Mouse (Mus musculus): ENCODE results near the gene Iqschfp.

DNA sequence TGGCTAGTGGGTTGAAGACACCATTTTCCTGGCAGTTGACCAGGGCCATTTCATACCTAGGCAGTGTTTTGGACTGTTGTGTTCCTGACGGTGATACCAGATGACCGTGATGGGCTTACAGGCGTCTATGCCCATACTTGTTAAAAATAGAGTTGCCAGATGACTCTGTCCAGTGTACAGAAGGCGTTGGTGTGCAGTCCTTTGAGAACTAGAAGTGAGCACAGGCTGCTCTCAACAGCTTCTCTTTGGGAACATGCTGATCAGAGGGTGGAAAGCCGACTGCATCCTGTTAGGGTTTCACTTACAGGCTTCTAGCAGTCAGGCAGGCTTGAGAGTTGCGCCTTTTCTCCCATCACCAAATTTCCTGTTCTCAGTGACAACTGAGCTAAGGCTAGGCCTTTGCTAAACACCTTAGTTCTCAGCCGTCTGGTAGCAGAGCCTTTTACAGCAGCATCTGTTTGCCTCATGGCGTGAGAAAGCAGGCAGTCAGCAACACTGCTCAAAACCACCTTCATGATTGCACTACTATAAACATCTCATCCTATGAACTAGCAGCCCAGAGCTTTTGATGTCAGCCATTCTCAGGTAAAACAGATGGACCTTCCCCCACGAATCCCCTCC, 697.3 kb downstream of the Iqschfp start:
- no peak for TF ChIP-seq CTCF (IDR thresholded peaks at IDR 0.05; ENCODE audit: borderline replicate concordance, insufficient read depth, low read depth, low read length)
- TF ChIP-seq POLR2A (IDR thresholded peaks at IDR 0.05; ENCODE audit: borderline replicate concordance, insufficient read depth, low read length), result no peak
